Mouse (Mus musculus) heart, adult 2 months (tissue): Measurements from ENCODE around the gene Tmod3. TPM values are rescaled to one million over a fixed set of nuclear protein-coding genes. Genes with fewer than 3 reads are reported as not detected.
"Not testable (repeated sequence)": the region's sequence is repeated elsewhere in the genome, so short reads cannot be mapped to it uniquely, and the experiment has no call there.

Source experiments
- DNase-seq, 2 experiments: peaks; one replicate each; pipeline ENCODE4 v3.0.0; 2021
- H3K27ac ChIP-seq: fragments of 200-600 bp; 2 replicates; pipeline ENCODE4 v1.8.1; 2022
- H3K27me3 ChIP-seq: fragments of 200-500 bp; 2 replicates; pipeline ENCODE4 v1.6.1; 2012; ENCODE audit warnings: mild to moderate bottlenecking, low read length, inconsistent platforms, mixed read lengths; ENCODE audit not compliant: control insufficient read depth, insufficient read depth
- H3K36me3 ChIP-seq: fragments of 200-500 bp; 2 replicates; pipeline ENCODE4 v1.6.1; 2012; ENCODE audit warnings: low read length, inconsistent platforms; ENCODE audit not compliant: control insufficient read depth, insufficient read depth
- H3K4me1 ChIP-seq: fragments of 200-500 bp; 2 replicates; pipeline ENCODE4 v1.6.1; 2011; ENCODE audit warnings: low read length; ENCODE audit not compliant: control insufficient read depth, insufficient read depth
- H3K4me3 ChIP-seq: fragments of 200-600 bp; 2 replicates; pipeline ENCODE4 v1.8.1; 2022
- H3K79me2 ChIP-seq: fragments of 200-500 bp; replicated peaks from 2 replicates; pipeline ENCODE4 v1.6.1; 2012; ENCODE audit warnings: mild to moderate bottlenecking, inconsistent platforms, low read length, moderate library complexity, mixed read lengths; ENCODE audit not compliant: control insufficient read depth, insufficient read depth
- H3K9ac ChIP-seq: fragments of 200-500 bp; 2 replicates; pipeline ENCODE4 v1.6.1; 2012; ENCODE audit warnings: low read depth, mild to moderate bottlenecking, control low read depth, inconsistent platforms, low read length, mixed read lengths
- CTCF ChIP-seq: fragments of 200-600 bp; IDR thresholded peaks from 2 replicates; pipeline ENCODE4 v1.8.1; 2022; ENCODE audit warnings: antibody characterized with exemption, mild to moderate bottlenecking, moderate library complexity
- EP300 ChIP-seq: fragments of 200-500 bp; IDR thresholded peaks from 2 replicates; pipeline ENCODE4 v1.6.1; 2011; ENCODE audit warnings: low read depth, low read length, control low read depth; ENCODE audit not compliant: insufficient read depth
- POLR2A ChIP-seq: fragments of 200-500 bp; IDR thresholded peaks from 2 replicates; pipeline ENCODE4 v1.6.1; 2011; ENCODE audit warnings: mild to moderate bottlenecking, low read depth, low read length, control low read depth; ENCODE audit not compliant: insufficient read depth
- WGBS: fragments of 180-500 bp; shearing (Covaris S2); methylation state at CpG from one replicate; pipeline ENCODE4 v1.1.7; 2018; 5-methylcytosine and 5-hydroxymethylcytosine counted together
- intact Hi-C: fragments of 180-260 bp; cut with DNase I; formaldehyde crosslinking; loops from one replicate; pipeline ENCODE4 v1.15.1; 2025
- polyA plus RNA-seq: library from polyadenylated mRNA; depleted of rRNA; stranded (reverse); fragments of >200 nt; gene quantifications from 2 replicates; pipeline ENCODE4 v1.2.3, GENCODE M21; 2012
- total RNA-seq, 2 experiments: library from RNA; stranded (reverse); gene quantifications; 2 replicates each; pipeline ENCODE4 v1.2.3; 2021

The Tmod3 gene
- total and polyA plus RNA-seq, 3 experiments = 19.6 to 63.6 (median 50.1) TPM

DNA sequence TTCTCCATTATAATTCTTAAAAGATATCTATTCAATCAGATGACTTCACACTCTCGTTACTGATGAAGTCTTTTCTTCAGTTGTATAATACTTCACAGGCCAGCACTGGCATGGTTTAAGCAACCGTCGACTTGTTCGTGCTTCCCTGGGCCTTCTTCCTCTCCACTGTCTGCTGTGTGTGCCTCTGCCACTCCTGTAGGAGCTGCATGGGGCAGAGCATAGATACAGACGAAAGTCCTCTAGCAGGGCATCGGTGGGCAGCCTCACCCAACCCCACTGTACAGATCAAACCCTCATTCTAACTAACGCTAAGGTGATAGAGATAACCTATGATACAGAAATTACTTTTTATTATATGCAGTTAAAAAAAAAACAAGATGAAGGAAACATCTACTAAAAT is 60.9 kb downstream of the Tmod3 start:
- no peak overlapping the region for H3K4me3 ChIP-seq
- H3K36me3 ChIP-seq = no peaks in the 10 kb centered on the region
- H3K27me3 ChIP-seq = no peaks in the 10 kb centered on the region
- DNase-seq = no peak
- no peaks in the 10 kb centered on the region for H3K4me1 ChIP-seq
- no peak overlapping the region for H3K27ac ChIP-seq
- TF ChIP-seq CTCF = no peak
- TF ChIP-seq EP300 = no peak
- TF ChIP-seq POLR2A = no peak
- intact Hi-C loops = no loop called here
- no peak overlapping the region for H3K9ac ChIP-seq
- no peaks in the 10 kb centered on the region for H3K79me2 ChIP-seq
- WGBS = 96% methylated on average over 7 of the region's 7 CpGs

DNA sequence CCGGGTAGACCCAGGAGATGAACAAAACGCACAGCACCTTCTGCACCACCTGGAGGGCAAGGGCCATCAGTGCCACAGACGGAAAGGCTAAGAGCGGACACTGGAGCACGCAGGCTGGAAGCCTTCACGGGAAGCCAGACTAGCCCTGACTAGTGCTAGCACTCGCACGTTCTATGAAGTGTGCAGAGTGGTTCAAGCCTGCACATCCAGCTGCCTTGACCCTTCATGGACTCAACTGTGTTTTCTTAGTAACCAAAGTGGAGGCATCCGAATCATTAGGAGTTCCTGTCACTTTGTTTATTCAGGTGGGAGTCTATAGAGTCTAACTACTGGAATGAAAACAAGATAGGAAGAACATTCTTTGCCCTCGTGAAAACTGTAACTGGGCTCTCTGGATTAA is 63.5 kb downstream of the Tmod3 start:
- intact Hi-C loops = no loop called here
- TF ChIP-seq EP300 (no peak), POLR2A (no peak), CTCF (no peak)
- 68% methylated on average over 10 of the region's 10 CpGs for WGBS
- Histone ChIP-seq H3K27ac (no peak overlapping the region), H3K4me3 (no peak overlapping the region), H3K4me1 (no peaks in the 10 kb centered on the region), H3K9ac (no peak overlapping the region), H3K36me3 (no peaks in the 10 kb centered on the region), H3K79me2 (no peaks in the 10 kb centered on the region), H3K27me3 (no peaks in the 10 kb centered on the region)
- no peak for DNase-seq

DNA sequence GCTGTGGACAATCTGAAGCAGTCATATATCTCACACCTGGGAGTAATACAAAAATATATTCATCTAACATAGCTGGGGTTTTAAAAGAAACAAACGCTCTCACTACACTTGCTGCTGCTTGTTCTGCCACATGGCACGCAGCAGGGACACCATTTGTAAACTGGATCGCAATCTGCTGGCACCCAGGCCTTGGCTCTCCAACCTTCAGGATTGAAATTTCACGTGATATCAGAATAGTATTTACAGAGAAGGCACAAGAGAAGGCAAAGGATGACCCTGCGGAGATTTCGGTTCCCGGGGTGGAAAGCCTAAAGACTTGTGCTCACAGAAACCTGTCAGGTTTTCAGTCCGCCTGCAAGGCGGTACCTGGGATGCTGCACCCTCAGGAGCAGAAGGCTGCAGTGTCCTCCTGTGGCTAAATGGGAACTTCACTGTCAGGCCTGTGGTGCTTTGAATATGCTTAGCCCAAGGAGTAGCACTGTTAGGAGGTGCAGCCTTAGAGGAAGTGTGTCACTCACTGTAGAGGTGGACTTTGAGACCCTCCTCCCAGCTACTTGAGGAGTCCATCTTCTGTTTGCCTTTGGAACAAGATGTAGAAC is 65.0 kb downstream of the Tmod3 start:
- H3K27ac ChIP-seq = no peak overlapping the region
- intact Hi-C loops = no loop called here
- WGBS = 69% methylated on average over 9 of the region's 9 CpGs
- no peak for DNase-seq
- H3K4me1 ChIP-seq = no peaks in the 10 kb centered on the region
- H3K9ac ChIP-seq = no peak overlapping the region
- no peaks in the 10 kb centered on the region for H3K27me3 ChIP-seq
- no peaks in the 10 kb centered on the region for H3K36me3 ChIP-seq
- no peak for TF ChIP-seq CTCF
- no peak for TF ChIP-seq EP300
- H3K79me2 ChIP-seq = no peaks in the 10 kb centered on the region
- no peak overlapping the region for H3K4me3 ChIP-seq

DNA sequence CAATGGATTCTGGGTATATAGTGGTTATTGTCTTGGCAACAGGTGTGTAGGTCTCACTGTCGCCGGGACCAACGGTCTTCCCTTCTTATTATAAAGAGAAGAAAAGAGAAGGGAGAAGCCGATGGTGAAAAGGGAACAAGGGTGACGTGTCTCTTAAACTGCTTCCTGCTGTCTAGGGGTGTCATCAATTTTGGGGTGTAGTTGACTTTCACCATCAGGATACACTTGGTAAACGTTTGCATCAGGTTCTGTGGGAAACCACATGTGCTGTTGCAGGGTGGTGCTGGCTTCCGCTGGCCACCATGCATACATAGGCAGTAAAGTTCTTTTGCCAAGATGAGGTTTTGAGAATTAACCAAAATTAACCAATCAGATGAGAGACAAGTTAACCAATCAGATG is 71.2 kb downstream of the Tmod3 start:
- H3K79me2 ChIP-seq, DNase-seq, H3K9ac ChIP-seq, H3K27ac ChIP-seq, intact Hi-C loops, H3K27me3 ChIP-seq, H3K36me3 ChIP-seq, H3K4me3 ChIP-seq, H3K4me1 ChIP-seq: not testable (repeated sequence)
- 87% methylated on average over 7 of the region's 7 CpGs for WGBS

DNA sequence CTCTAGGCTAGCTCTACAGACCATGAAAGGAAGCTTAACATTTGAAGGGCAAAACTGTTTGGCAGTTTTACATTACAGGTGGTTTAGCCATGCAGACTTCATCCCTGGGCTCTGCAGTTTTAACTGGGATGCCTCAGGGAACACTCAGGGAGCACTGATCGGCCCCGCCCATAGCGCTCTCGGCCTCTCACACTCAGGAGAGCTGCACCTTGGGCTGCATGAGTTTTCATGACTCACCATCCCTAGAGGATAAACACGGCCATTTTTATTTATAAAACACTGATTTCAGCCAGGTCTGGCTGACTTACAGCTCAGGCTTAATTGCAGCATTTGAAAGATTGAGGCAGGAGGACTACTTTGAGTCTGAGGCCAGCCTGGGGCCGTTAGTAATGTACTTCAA is 74.2 kb downstream of the Tmod3 start:
- Histone ChIP-seq H3K36me3 (no peaks in the 10 kb centered on the region), H3K27me3 (no peaks in the 10 kb centered on the region), H3K79me2 (no peaks in the 10 kb centered on the region), H3K27ac (no peak overlapping the region), H3K4me3 (no peak overlapping the region), H3K9ac (no peak overlapping the region), H3K4me1 (no peaks in the 10 kb centered on the region)
- no peak for DNase-seq
- TF ChIP-seq EP300 = no peak
- TF ChIP-seq POLR2A = no peak
- no peak for TF ChIP-seq CTCF
- intact Hi-C loops = no loop called here
- 84% methylated on average over 6 of the region's 6 CpGs for WGBS

DNA sequence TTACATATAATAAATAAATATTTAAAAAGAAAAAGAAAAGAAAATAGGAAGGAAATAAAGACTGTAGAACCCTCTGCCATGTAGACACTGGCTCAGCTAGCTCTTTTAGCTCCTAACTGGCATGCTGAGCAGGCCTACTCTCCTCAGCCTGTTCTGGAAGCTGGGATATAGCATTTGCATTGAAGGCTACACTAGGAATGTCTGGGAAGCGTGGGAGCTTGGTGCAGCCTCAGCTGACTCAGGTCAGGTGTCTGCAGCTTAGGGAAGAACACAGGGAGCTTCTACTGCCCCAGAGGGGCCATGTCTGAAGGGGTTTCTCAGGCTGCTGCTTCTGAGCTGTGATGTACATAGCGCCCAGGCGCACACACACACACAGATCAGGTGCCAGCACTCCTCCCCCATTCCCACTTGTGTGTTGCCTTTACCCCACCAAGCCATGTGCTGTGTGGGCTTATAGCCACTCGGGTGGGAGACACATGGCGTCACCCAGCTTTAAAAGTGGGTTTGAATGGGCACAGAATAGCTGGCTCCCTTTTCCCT is 78.9 kb downstream of the Tmod3 start:
- DNase-seq = no peak
- Histone ChIP-seq H3K9ac (no peak overlapping the region), H3K79me2 (no peaks in the 10 kb centered on the region), H3K4me3 (no peak overlapping the region), H3K27me3 (no peaks in the 10 kb centered on the region), H3K27ac (no peak overlapping the region), H3K4me1 (no peaks in the 10 kb centered on the region), H3K36me3 (no peaks in the 10 kb centered on the region)
- WGBS = 97% methylated on average over 5 of the region's 5 CpGs
- intact Hi-C loops = no loop called here
- TF ChIP-seq POLR2A (no peak), CTCF (no peak), EP300 (no peak)
